Mouse (Mus musculus) embryo, embryonic 10.5 days (tissue): ENCODE measurements around the gene B4galnt3.

ENCODE experiments used
- DNase-seq: peaks from one replicate; pipeline ENCODE4 v3.0.0-alpha.2; 2015; ENCODE audit warnings: low spot score

B4galnt3 gene

GRCm38 (mm10) chr6:120274887-120275286 is 19.5 kb downstream of the B4galnt3 start:
- no peak for DNase-seq

GRCm38 (mm10) chr6:120274181-120274580 is 20.2 kb downstream of the B4galnt3 start:
- no peak for DNase-seq

- DNase-seq: peak; percentile 23
Observed at GRCm38 (mm10) chr6:120264151-120264550, 30.2 kb downstream of the B4galnt3 start.

GRCm38 (mm10) chr6:120263608-120264007 is 30.8 kb downstream of the B4galnt3 start:
- no peak for DNase-seq

- no peak for DNase-seq
Observed at GRCm38 (mm10) chr6:120262886-120263531, 31.4 kb downstream of the B4galnt3 start.

GRCm38 (mm10) chr6:120259481-120259880 is 34.9 kb downstream of the B4galnt3 start:
- no peak for DNase-seq

GRCm38 (mm10) chr6:120256431-120256935 is 37.9 kb downstream of the B4galnt3 start:
- DNase-seq: no peak

GRCm38 (mm10) chr6:120255701-120256100 is 38.7 kb downstream of the B4galnt3 start:
- DNase-seq: no peak

- no peak for DNase-seq
Observed at GRCm38 (mm10) chr6:120255144-120255543, 39.2 kb downstream of the B4galnt3 start.

GRCm38 (mm10) chr6:120254640-120255039 is 39.7 kb downstream of the B4galnt3 start:
- no peak for DNase-seq

GRCm38 (mm10) chr6:120252741-120253140 is 41.6 kb downstream of the B4galnt3 start:
- no peak for DNase-seq

- DNase-seq: no peak
Observed at GRCm38 (mm10) chr6:120251010-120251409, 43.3 kb downstream of the B4galnt3 start.

GRCm38 (mm10) chr6:120249831-120250230 is 44.5 kb downstream of the B4galnt3 start:
- no peak for DNase-seq

GRCm38 (mm10) chr6:120246676-120247075 is 47.7 kb downstream of the B4galnt3 start:
- DNase-seq: no peak

- DNase-seq: no peak
Observed at GRCm38 (mm10) chr6:120243250-120243649, 51.1 kb downstream of the B4galnt3 start.

- DNase-seq: no peak
Observed at GRCm38 (mm10) chr6:120242530-120242929, 51.8 kb downstream of the B4galnt3 start.

GRCm38 (mm10) chr6:120241453-120241852 is 52.9 kb downstream of the B4galnt3 start:
- no peak for DNase-seq

- DNase-seq: no peak
Observed at GRCm38 (mm10) chr6:120240461-120240860, 53.9 kb downstream of the B4galnt3 start.

- DNase-seq: no peak
Observed at GRCm38 (mm10) chr6:120235874-120236273, 58.5 kb downstream of the B4galnt3 start.

- no peak for DNase-seq
Observed at GRCm38 (mm10) chr6:120232885-120233284, 61.5 kb downstream of the B4galnt3 start.

- DNase-seq: no peak
Observed at GRCm38 (mm10) chr6:120230441-120230840, 63.9 kb downstream of the B4galnt3 start.

- DNase-seq: no peak
Observed at GRCm38 (mm10) chr6:120229806-120230205, 64.6 kb downstream of the B4galnt3 start.

GRCm38 (mm10) chr6:120227068-120227467 is 67.3 kb downstream of the B4galnt3 start:
- DNase-seq: no peak

- DNase-seq: no peak
Observed at GRCm38 (mm10) chr6:120225355-120225754, 69.0 kb downstream of the B4galnt3 start.
